Mouse (Mus musculus): ENCODE results near the gene Angptl7. TPM values are rescaled to one million over a fixed set of nuclear protein-coding genes. Genes with fewer than 3 reads are reported as not detected.

The Angptl7 gene
- polyA plus RNA-seq, 1 experiment, result 2.3 TPM

DNA sequence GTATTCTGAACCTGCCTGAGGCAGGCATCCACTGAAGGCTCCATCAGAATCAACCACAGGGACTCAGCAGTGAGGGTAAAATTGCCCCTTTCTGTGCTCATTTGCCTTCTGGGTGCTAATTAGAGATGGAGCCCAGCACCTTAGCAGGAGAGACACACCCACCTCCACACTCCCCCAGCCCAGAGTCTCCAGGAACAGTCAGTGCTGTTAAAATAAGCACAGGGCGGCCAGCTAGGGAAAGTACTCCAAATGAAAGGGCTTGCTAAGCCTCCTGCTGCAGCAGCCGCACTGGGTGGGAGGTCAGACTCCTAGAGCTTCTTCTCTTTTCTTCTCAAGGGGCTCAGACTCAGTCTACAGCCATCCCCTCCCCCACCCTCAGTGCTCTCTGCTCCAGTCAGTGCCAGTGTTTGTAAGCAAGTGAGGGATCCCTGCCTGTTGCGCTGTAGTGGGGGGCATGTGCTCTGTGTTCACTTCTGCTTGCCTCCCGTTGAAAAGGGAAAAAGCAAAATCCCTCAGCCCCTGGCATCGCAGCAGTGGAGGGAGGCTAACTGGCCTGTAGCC is 18.1 kb upstream of the Angptl7 start:
- no peak overlapping the region for H3K27ac ChIP-seq (ENCODE audit: insufficient read depth, low read length)

DNA sequence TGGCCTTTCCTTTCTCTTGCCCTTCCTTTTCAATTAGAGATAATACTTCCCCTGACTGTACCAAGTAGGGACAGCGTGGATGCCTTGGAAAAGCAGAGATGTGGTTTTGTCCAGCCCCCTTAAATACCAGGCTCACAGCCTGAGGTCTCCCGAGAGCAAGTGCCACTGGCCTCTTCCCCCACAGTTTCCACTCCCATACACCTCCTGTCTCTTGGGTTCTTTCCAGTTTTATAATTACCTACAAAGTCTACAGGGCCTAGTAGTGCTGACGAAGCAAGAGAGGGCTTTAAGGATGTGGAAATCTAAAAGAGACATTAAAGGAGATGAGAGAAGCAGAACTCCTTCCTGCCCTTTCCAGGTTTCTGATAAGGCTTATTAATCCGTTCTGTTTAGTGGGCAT is 17.5 kb upstream of the Angptl7 start:
- no peak for TF ChIP-seq POLR2A (IDR thresholded peaks at IDR 0.05; ENCODE audit: low read depth, low read length)
- no peak for TF ChIP-seq CTCF (IDR thresholded peaks at IDR 0.05; ENCODE audit: borderline replicate concordance, insufficient read depth, low read length)
- no peak overlapping the region for H3K27ac ChIP-seq (ENCODE audit: insufficient read depth, low read length)
- peaks cover 11% of the 10 kb centered on the region for H3K4me1 ChIP-seq (ENCODE audit: control insufficient read depth, insufficient read depth, low read length)
- no peak overlapping the region for H3K4me3 ChIP-seq (ENCODE audit: insufficient read depth, low read length)

More for the DNA sequence above, 18.1 kb upstream of the Angptl7 start:
- H3K4me3 ChIP-seq (ENCODE audit: insufficient read depth, low read length), result no peak overlapping the region
- TF ChIP-seq POLR2A (IDR thresholded peaks at IDR 0.05; ENCODE audit: low read depth, low read length) (no peak), CTCF (IDR thresholded peaks at IDR 0.05; ENCODE audit: borderline replicate concordance, insufficient read depth, low read length) (no peak)
- H3K4me1 ChIP-seq (ENCODE audit: control insufficient read depth, insufficient read depth, low read length), result peaks cover 12% of the 10 kb centered on the region

DNA sequence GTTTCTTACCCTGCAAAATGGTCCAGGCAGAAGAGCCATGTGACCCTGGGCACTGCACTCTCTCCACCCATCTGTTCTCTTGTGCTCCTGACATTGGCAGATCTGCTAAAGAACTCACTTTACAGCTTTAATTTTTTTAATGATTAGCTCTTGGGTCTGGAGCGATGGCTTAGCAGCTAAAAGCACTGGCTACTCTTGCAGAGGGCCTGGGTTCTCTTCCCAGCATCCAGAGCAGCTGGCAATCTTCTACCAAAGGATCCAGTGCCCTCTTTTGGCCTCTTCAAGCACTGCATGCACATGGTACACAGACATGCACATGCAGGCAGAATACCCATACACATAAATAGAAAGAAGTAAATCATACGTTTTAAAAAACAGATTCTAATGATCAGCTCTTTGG is 15.1 kb upstream of the Angptl7 start:
- no peak overlapping the region for H3K27ac ChIP-seq (ENCODE audit: insufficient read depth, low read length)
- no peak overlapping the region for H3K4me3 ChIP-seq (ENCODE audit: insufficient read depth, low read length)
- no peak for TF ChIP-seq POLR2A (IDR thresholded peaks at IDR 0.05; ENCODE audit: low read depth, low read length)
- no peak for TF ChIP-seq CTCF (IDR thresholded peaks at IDR 0.05; ENCODE audit: borderline replicate concordance, insufficient read depth, low read length)
- peaks cover 24% of the 10 kb centered on the region for H3K4me1 ChIP-seq (ENCODE audit: control insufficient read depth, insufficient read depth, low read length)

DNA sequence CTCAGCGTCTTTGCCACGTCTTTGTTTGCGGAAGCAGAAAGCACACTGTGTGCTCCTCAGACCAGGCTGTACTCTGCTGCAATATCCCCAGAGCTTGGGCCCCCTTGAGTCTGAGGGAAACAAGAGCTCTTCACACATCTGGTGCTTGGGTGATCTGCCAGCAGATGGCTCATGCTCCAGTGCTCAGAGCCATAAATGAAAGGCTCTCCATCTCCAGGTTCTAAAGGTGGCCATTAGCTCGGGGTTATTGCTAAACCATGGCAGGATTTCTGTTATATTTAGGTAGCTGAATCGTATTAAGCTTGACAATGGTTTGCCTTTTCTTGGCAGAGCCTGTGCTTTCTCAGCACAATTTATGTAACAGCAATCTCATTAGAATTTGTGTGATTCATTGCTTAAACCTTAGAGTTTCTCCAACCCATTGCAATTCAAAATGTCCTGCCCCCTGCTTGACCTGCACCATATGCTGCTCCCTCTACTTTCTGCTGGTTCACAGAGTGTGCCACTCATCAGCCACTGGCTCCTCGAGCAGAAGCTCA is 12.8 kb upstream of the Angptl7 start:
- peaks cover 28% of the 10 kb centered on the region for H3K4me1 ChIP-seq (ENCODE audit: control insufficient read depth, insufficient read depth, low read length)
- H3K27ac ChIP-seq (ENCODE audit: insufficient read depth, low read length), result peak overlapping the region; percentile 67
- TF ChIP-seq CTCF (IDR thresholded peaks at IDR 0.05; ENCODE audit: borderline replicate concordance, insufficient read depth, low read length) (no peak), POLR2A (IDR thresholded peaks at IDR 0.05; ENCODE audit: low read depth, low read length) (no peak)

DNA sequence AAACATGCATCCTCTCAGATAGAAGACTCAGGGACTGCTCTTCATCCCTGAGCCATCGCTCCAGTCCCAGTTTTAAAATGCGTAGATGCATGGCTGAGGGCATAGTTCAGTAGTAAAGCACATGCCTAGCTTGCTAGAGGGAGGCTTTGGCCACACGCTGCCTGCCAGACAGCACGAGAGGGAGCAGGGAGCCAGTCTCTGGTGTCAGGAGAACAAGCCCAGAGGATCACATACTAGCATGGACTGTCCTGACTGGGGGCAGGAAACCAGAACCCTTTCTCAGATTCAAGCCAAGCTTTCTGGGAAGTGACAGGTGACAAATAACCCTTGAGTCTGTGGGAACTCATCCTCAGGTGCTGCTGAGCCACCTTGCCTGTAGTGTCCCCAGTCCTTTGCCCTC is 11.1 kb upstream of the Angptl7 start:
- peaks cover 28% of the 10 kb centered on the region for H3K4me1 ChIP-seq (ENCODE audit: control insufficient read depth, insufficient read depth, low read length)
- peak overlapping the region; percentile 5; the same call in 1 of the 2 replicates for H3K27ac ChIP-seq (ENCODE audit: insufficient read depth, low read length)
- H3K4me3 ChIP-seq (ENCODE audit: insufficient read depth, low read length), result no peak overlapping the region
- no peak for TF ChIP-seq CTCF (IDR thresholded peaks at IDR 0.05; ENCODE audit: borderline replicate concordance, insufficient read depth, low read length)
- no peak for TF ChIP-seq POLR2A (IDR thresholded peaks at IDR 0.05; ENCODE audit: low read depth, low read length)

More for the DNA sequence above, 12.8 kb upstream of the Angptl7 start:
- H3K4me3 ChIP-seq (ENCODE audit: insufficient read depth, low read length), result no peak overlapping the region

DNA sequence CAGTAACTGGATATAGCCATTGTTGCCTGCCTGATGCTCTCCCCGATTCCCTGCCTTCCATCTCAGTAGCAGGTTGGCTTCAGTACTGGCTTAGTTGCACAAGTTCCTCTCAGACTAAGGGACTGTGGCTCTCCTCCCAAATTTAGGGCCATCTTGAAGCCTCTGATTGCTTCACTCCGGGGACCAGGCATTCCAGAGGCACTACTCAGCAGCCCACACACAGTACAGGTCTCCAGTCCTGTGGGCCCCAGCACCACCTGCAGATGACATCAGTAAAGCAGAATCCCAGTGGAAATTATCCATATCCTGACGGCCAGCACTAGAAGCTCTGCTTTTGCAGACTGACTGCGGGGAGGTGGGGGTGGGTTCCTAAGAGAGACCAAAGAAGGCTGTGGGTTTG is 10.4 kb upstream of the Angptl7 start:
- TF ChIP-seq POLR2A (IDR thresholded peaks at IDR 0.05; ENCODE audit: low read depth, low read length), result no peak
- TF ChIP-seq CTCF (IDR thresholded peaks at IDR 0.05; ENCODE audit: borderline replicate concordance, insufficient read depth, low read length), result no peak
- Histone ChIP-seq H3K27ac (ENCODE audit: insufficient read depth, low read length) (peak overlapping the region; percentile 5; the same call in 1 of the 2 replicates), H3K4me3 (ENCODE audit: insufficient read depth, low read length) (no peak overlapping the region), H3K4me1 (ENCODE audit: control insufficient read depth, insufficient read depth, low read length) (peaks cover 28% of the 10 kb centered on the region)

DNA sequence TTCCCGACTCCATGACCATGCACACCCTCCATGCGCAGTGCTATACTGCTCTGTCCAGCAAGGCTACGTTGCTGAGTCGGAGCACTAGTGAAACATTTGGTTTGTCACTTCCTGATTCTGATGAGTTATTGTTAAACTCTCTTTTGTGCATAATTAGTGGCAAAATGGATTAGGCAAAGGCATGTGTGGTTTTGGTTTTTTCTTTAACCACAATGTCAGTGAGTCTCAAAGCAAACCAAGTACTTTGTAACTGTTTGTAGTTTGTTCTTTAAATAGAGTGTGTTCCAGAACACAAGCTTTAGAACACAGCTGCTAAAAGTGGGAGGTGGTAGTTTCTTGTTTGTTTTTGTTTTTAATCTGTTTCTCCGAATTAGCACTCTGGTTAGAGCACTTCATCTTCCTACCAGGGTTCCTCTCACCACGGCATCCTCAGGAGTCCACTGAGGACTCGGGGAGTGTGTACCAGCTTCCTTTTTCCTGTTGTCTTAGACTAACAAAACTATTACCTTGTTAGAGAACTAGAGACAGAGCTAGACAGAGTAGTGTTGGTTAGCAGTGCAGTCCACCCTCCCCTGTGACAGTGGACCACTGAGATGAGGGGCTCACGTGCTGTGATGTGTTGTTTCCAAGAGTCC is 9.3 kb upstream of the Angptl7 start:
- TF ChIP-seq POLR2A (IDR thresholded peaks at IDR 0.05; ENCODE audit: low read depth, low read length) (no peak), CTCF (IDR thresholded peaks at IDR 0.05; ENCODE audit: borderline replicate concordance, insufficient read depth, low read length) (no peak)
- Histone ChIP-seq H3K4me1 (ENCODE audit: control insufficient read depth, insufficient read depth, low read length) (peaks cover 25% of the 10 kb centered on the region), H3K27ac (ENCODE audit: insufficient read depth, low read length) (peak overlapping the region; percentile 49), H3K4me3 (ENCODE audit: insufficient read depth, low read length) (no peak overlapping the region)

DNA sequence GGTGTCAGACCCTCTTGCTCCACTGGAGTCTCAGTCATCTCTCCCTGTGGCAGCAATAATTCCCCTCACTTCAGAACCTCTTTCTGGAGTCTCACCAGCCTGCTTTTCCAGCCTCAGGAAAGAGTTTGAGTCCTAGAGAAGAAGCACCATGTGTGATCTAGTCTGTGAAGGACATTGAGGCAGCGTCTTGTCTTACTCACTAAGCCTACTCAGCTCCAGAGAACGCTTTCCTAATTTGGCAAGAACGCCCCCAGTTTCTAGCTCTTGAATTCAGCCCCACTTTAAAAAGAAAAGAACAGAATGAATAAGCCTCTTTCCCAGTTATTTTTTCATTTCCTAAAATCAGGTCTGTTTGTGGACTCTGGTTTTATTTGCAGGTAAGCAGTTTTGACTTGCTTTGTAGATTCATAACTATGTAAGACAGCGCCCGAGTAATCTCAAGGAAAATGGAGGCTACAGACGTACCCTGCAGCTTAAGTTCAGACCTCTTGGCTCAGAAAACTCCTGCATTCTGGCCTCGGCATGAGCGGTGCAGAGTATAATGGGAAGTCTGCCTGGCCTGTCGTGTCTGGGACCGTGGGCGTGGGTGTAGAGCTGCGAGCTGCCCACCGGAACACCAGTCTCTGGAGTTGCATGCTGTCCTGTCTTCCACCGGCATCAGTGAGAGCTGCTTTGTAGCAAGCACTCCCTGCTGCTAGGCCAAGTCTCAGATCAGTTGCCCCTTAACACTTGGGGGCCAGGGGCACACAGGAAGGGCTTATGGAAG is 8.0 kb upstream of the Angptl7 start:
- no peak overlapping the region for H3K27ac ChIP-seq (ENCODE audit: insufficient read depth, low read length)
- no peak for TF ChIP-seq POLR2A (IDR thresholded peaks at IDR 0.05; ENCODE audit: low read depth, low read length)
- TF ChIP-seq CTCF (IDR thresholded peaks at IDR 0.05; ENCODE audit: borderline replicate concordance, insufficient read depth, low read length), result no peak
- H3K4me3 ChIP-seq (ENCODE audit: insufficient read depth, low read length), result no peak overlapping the region
- H3K4me1 ChIP-seq (ENCODE audit: control insufficient read depth, insufficient read depth, low read length), result peaks cover 20% of the 10 kb centered on the region

DNA sequence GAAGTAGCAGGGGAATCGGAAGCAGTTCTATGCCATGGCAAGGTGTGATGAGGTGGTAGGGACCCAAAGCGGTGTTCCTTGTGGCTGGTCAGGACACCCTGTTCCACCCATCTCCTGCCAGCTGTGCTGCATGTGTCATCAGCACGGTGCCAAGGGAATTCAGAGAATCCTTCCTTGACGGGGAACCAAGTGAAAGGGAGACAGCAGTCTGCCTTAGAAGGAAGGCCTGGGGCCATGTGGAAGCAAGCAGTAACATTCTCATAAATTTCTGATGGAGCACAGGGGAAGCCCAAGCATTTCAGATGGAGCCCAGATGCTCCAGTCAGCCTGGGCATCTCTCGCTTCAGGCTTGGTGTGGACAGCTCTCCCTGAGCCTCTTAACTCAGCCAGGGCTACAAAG is 7.3 kb upstream of the Angptl7 start:
- H3K27ac ChIP-seq (ENCODE audit: insufficient read depth, low read length), result no peak overlapping the region
- H3K4me3 ChIP-seq (ENCODE audit: insufficient read depth, low read length), result no peak overlapping the region
- H3K4me1 ChIP-seq (ENCODE audit: control insufficient read depth, insufficient read depth, low read length), result peaks cover 16% of the 10 kb centered on the region
- TF ChIP-seq CTCF (IDR thresholded peaks at IDR 0.05; ENCODE audit: borderline replicate concordance, insufficient read depth, low read length), result no peak
- TF ChIP-seq POLR2A (IDR thresholded peaks at IDR 0.05; ENCODE audit: low read depth, low read length), result no peak
